ENCODE assay signal across 8 mouse cellular contexts in genomic region chr19:37175919-37176318, GRCm38 (mm10). TPM values are rescaled to one million over a fixed set of nuclear protein-coding genes. Genes with fewer than 3 reads are reported as not detected.
DNase-seq lines count a peak whose midpoint lies in the region; ATAC-seq and TF ChIP-seq lines count a peak whose summit lies in the region.

No protein-coding gene starts in this region.

- 0 out of 2 replicates have a peak, but pooled peaks cover under 1% of the 10 kb centered on the region for H3K36me3 ChIP-seq in heart, embryonic 14.5 days (ENCODE audit: control insufficient read depth, insufficient read depth, low read length)
- no peaks in the 10 kb centered on the region for H3K36me3 ChIP-seq in midbrain, embryonic 10.5 days

- DNase-seq in lung, adult 2 months = peak; percentile 15
- DNase-seq in lung, postnatal 4 days = no peak
- peak; percentile 47 to 74 for DNase-seq in cerebellum, postnatal 25 days
- peak; percentile 9 to 24 for DNase-seq in kidney, postnatal 4 days
- no peak for DNase-seq in midbrain, embryonic 10.5 days (ENCODE audit: low spot score)
- no peak for DNase-seq in c-Kit-positive CD71-positive TER-119-positive erythroid progenitor cells, embryonic 14.5 days (ENCODE audit: low spot score)
- DNase-seq in urinary bladder, postnatal 4 days (ENCODE audit: low spot score in 2 of 2) = no peak

- TF ChIP-seq CTCF in lung, adult 2 months (IDR thresholded peaks at IDR 0.05; ENCODE audit: insufficient read depth, low read length) = no peak

- no peak for ATAC-seq in heart, embryonic 14.5 days (ENCODE audit: insufficient number of reproducible peaks, insufficient read depth, low FRiP score, low read depth)

- no peaks in the 10 kb centered on the region for H3K27me3 ChIP-seq in heart, embryonic 14.5 days (ENCODE audit: control insufficient read depth, insufficient read depth, low read length)
- H3K27me3 ChIP-seq in midbrain, embryonic 10.5 days (ENCODE audit: low read depth, poor library complexity, severe bottlenecking) = peaks cover 54% of the 10 kb centered on the region

- H3K27ac ChIP-seq in heart, embryonic 14.5 days (replicated peaks in 1 of 2; ENCODE audit: control insufficient read depth in 1 of 2, insufficient read depth in 1 of 2, low read depth in 2 of 2, low read length in 2 of 2) = peak overlapping the region; percentile 93 to 100
- H3K27ac ChIP-seq in midbrain, embryonic 10.5 days (replicated peaks) = no peak overlapping the region

- H3K4me3 ChIP-seq in lung, adult 2 months (replicated peaks; ENCODE audit: extremely low read depth, low read depth, low read length) = peak overlapping the region; percentile 51
- peak overlapping the region; percentile 91 to 92 for H3K4me3 ChIP-seq in heart, embryonic 14.5 days (ENCODE audit: control insufficient read depth in 1 of 2, insufficient read depth in 1 of 2, low read depth in 1 of 2, low read length in 2 of 2)
- H3K4me3 ChIP-seq in midbrain, embryonic 10.5 days = peak overlapping the region; percentile 82

- H3K9ac ChIP-seq in heart, embryonic 14.5 days (ENCODE audit: low read length) = peak overlapping the region; percentile 95

- 12% methylated on average over 6 of the region's 6 CpGs for WGBS in lung, adult 2 months
- WGBS in heart, embryonic 14.5 days = 5% methylated on average over 6 of the region's 6 CpGs
- WGBS in midbrain, embryonic 10.5 days = 17% methylated on average over 6 of the region's 6 CpGs

- TF ChIP-seq POLR2A in lung, adult 2 months (IDR thresholded peaks at IDR 0.05; ENCODE audit: borderline replicate concordance, extremely low read depth, low read depth, low read length) = no peak

- H3K9me3 ChIP-seq in heart, embryonic 14.5 days (ENCODE audit: control insufficient read depth, low read length) = no peaks in the 10 kb centered on the region
- no peaks in the 10 kb centered on the region for H3K9me3 ChIP-seq in midbrain, embryonic 10.5 days (replicated peaks)

- peak overlapping the region; percentile 94 for H3K4me2 ChIP-seq in heart, embryonic 14.5 days (ENCODE audit: low read length)

- H3K4me1 ChIP-seq in lung, adult 2 months (ENCODE audit: control insufficient read depth, insufficient read depth, low read length) = peaks cover 6% of the 10 kb centered on the region
- H3K4me1 ChIP-seq in heart, embryonic 14.5 days (ENCODE audit: control insufficient read depth in 2 of 2, insufficient read depth in 2 of 2, low read length in 2 of 2) = peaks cover 0 to 10% of the 10 kb centered on the region in 2 experiments; a peak in 1 of 4 replicates
- H3K4me1 ChIP-seq in midbrain, embryonic 10.5 days = peaks cover 35% of the 10 kb centered on the region

RNA-seq across cellular contexts. Expression of gene March5, which starts 31.4 kb away (rescaled TPM):
- 26.6 and 28.8 TPM in 2 replicates for polyA plus RNA-seq in lung, adult 2 months (2012; rRNA removed)
- polyA plus RNA-seq in heart, embryonic 14.5 days (2014; fragmentation: Nextera tagmentation; extraction: Ambion mirVana) = 102 and 104 TPM in 2 replicates
- 111 and 115 TPM in 2 replicates for polyA plus RNA-seq in midbrain, embryonic 10.5 days (2016; fragmentation: Nextera tagmentation; extraction: Ambion mirVana)

RNA-seq across cellular contexts. Expression of gene Cpeb3, which starts 32.5 kb away (rescaled TPM):
- 6.8 and 11.5 TPM in 2 replicates for polyA plus RNA-seq in lung, adult 2 months (2012; rRNA removed)
- 8.8 and 8.9 TPM in 2 replicates for polyA plus RNA-seq in heart, embryonic 14.5 days (2014; fragmentation: Nextera tagmentation; extraction: Ambion mirVana)
- 1.2 and 2.0 TPM in 2 replicates for polyA plus RNA-seq in midbrain, embryonic 10.5 days (2016; fragmentation: Nextera tagmentation; extraction: Ambion mirVana)

Comparison
In these comparisons a context has a peak if more than half of its experiments do, and no peak if none do; other contexts are left out.
1. DNase-seq: peak in lung, adult 2 months (single experiment), cerebellum, postnatal 25 days (2 of 2) and kidney, postnatal 4 days (2 of 2); none in lung, postnatal 4 days (0 of 2), midbrain, embryonic 10.5 days (single experiment), c-Kit-positive CD71-positive TER-119-positive erythroid progenitor cells, embryonic 14.5 days (single experiment) and urinary bladder, postnatal 4 days (0 of 2).
2. Peak in every context shown above with its lines, with median percentiles within 50 percentile points of each other: H3K4me3 ChIP-seq.